Mouse (Mus musculus): ENCODE results near the gene Lmntd1.

GRCm38 (mm10) chr6:145623141-145623540 lies 9.0 kb upstream of the Lmntd1 start:
- TF ChIP-seq CTCF (IDR thresholded peaks at IDR 0.05; ENCODE audit: borderline replicate concordance, insufficient read depth, low read length): no peak
- TF ChIP-seq POLR2A (IDR thresholded peaks at IDR 0.05; ENCODE audit: low read depth, low read length): no peak

Data from embryonic fibroblast, embryonic 13.5 days (primary cell).